ENCODE assay signal across 14 mouse cellular contexts in genomic region chr6:114930646-114931045, GRCm38 (mm10). TPM values are rescaled to one million over a fixed set of nuclear protein-coding genes. Genes with fewer than 3 reads are reported as not detected.
DNase-seq lines count a peak whose midpoint lies in the region; ATAC-seq and TF ChIP-seq lines count a peak whose summit lies in the region.
"Had no signal": no experiment of that assay in that cellular context is flagged by ENCODE, and none has a peak within 500 bp of the region (broad histone marks: within the 10 kb centered on the region; RNA-seq: fewer than 3 reads in every experiment).

No protein-coding gene starts in this region.

- H3K4me1 ChIP-seq in kidney, postnatal 0 days (replicated peaks; ENCODE audit: insufficient read depth, low read length) = peaks cover 28% of the 10 kb centered on the region
- peaks cover 36% of the 10 kb centered on the region for H3K4me1 ChIP-seq in limb, embryonic 10.5 days
- H3K4me1 ChIP-seq in hindbrain, embryonic 12.5 days = peaks cover 21% of the 10 kb centered on the region

- 0 out of 2 replicates have a peak overlapping the region, but pooled peaks have one; percentile 44 for H3K4me2 ChIP-seq in kidney, postnatal 0 days (ENCODE audit: low read length)
- no peak overlapping the region for H3K4me2 ChIP-seq in hindbrain, embryonic 12.5 days (replicated peaks)

- peak; percentile 25 to 28 for DNase-seq in cerebellum, postnatal 25 days
- DNase-seq in cerebellum, postnatal 10 days = no peak
- DNase-seq in kidney, postnatal 0 days (ENCODE audit: low spot score) = no peak
- DNase-seq in kidney, adult 9 months = no peak
- peak; percentile 63 for DNase-seq in A20 (ENCODE audit: low read depth, low spot score)
- DNase-seq in limb, embryonic 10.5 days (ENCODE audit: low spot score) = no peak
- no peak for DNase-seq in embryo, embryonic 10 days (ENCODE audit: low spot score)
- DNase-seq: adrenal gland, postnatal 25 days; gastrocnemius, postnatal 25 days; liver, embryonic 13.5 days had no signal

- no peaks in the 10 kb centered on the region for H3K27me3 ChIP-seq in kidney, postnatal 0 days (ENCODE audit: insufficient read depth, low read length)
- no peaks in the 10 kb centered on the region; the same call in 1 of the 2 replicates for H3K27me3 ChIP-seq in limb, embryonic 10.5 days (ENCODE audit: low read depth, poor library complexity, severe bottlenecking)
- H3K27me3 ChIP-seq in hindbrain, embryonic 12.5 days = no peaks in the 10 kb centered on the region
- H3K27me3 ChIP-seq: liver, embryonic 13.5 days; midbrain, embryonic 13.5 days; neural tube, embryonic 15.5 days had no signal

- no peaks in the 10 kb centered on the region for H3K9me3 ChIP-seq in kidney, postnatal 0 days (replicated peaks; ENCODE audit: low read length)
- peaks cover 3% of the 10 kb centered on the region; the same call in 1 of the 2 replicates for H3K9me3 ChIP-seq in limb, embryonic 10.5 days (replicated peaks)
- no peaks in the 10 kb centered on the region for H3K9me3 ChIP-seq in hindbrain, embryonic 12.5 days (replicated peaks)
- H3K9me3 ChIP-seq: midbrain, embryonic 13.5 days; neural tube, embryonic 15.5 days had no signal

- 84% methylated on average over 8 of the region's 8 CpGs for WGBS in kidney, postnatal 0 days
- 85% methylated on average over 8 of the region's 8 CpGs for WGBS in limb, embryonic 10.5 days
- WGBS in hindbrain, embryonic 12.5 days = 88% methylated on average over 8 of the region's 8 CpGs

- TF ChIP-seq CTCF in kidney, postnatal 0 days (IDR thresholded peaks at IDR 0.05; ENCODE audit: low read depth) = no peak

- no peaks in the 10 kb centered on the region for H3K36me3 ChIP-seq in kidney, postnatal 0 days (ENCODE audit: insufficient read depth, low read length)
- no peaks in the 10 kb centered on the region for H3K36me3 ChIP-seq in limb, embryonic 10.5 days
- H3K36me3 ChIP-seq in hindbrain, embryonic 12.5 days = no peaks in the 10 kb centered on the region
- H3K36me3 ChIP-seq: liver, embryonic 13.5 days; midbrain, embryonic 13.5 days; neural tube, embryonic 15.5 days had no signal

- H3K4me3 ChIP-seq in kidney, postnatal 0 days (replicated peaks; ENCODE audit: low read depth, low read length) = no peak overlapping the region
- H3K4me3 ChIP-seq in limb, embryonic 10.5 days = no peak overlapping the region
- H3K4me3 ChIP-seq in hindbrain, embryonic 12.5 days = no peak overlapping the region
- H3K4me3 ChIP-seq: liver, embryonic 13.5 days; midbrain, embryonic 13.5 days; neural tube, embryonic 15.5 days had no signal

- H3K27ac ChIP-seq in kidney, postnatal 0 days = 0 out of 2 replicates have a peak overlapping the region, but pooled peaks have one; percentile 66
- peak overlapping the region; percentile 12; the same call in 1 of the 2 replicates for H3K27ac ChIP-seq in limb, embryonic 10.5 days
- no peak overlapping the region for H3K27ac ChIP-seq in hindbrain, embryonic 12.5 days
- H3K27ac ChIP-seq: hindbrain, postnatal 0 days; liver, embryonic 13.5 days; midbrain, embryonic 13.5 days; neural tube, embryonic 15.5 days had no signal

- ATAC-seq in kidney, postnatal 0 days (replicated peaks; ENCODE audit: low FRiP score, low read depth) = no peak
- ATAC-seq in hindbrain, embryonic 12.5 days (ENCODE audit: low FRiP score) = no peak
- ATAC-seq: midbrain, embryonic 13.5 days had no signal

- no peak overlapping the region for H3K9ac ChIP-seq in kidney, postnatal 0 days (ENCODE audit: low read depth, low read length)
- H3K9ac ChIP-seq in hindbrain, embryonic 12.5 days = no peak overlapping the region
- H3K9ac ChIP-seq: liver, embryonic 13.5 days; neural tube, embryonic 15.5 days had no signal

RNA-seq across cellular contexts. Expression of gene Vgll4, which starts 39.1 kb away (rescaled TPM):
- 97.2 and 99.7 TPM in 2 replicates for polyA plus RNA-seq in kidney, postnatal 0 days (2015; fragmentation: Nextera tagmentation; extraction: Ambion mirVana)
- polyA plus RNA-seq in limb, embryonic 10.5 days (2016; fragmentation: Nextera tagmentation; extraction: Ambion mirVana) = 114 and 129 TPM in 2 replicates
- polyA plus RNA-seq in hindbrain, embryonic 12.5 days (2016; fragmentation: Nextera tagmentation; extraction: Ambion mirVana) = 94.2 and 94.3 TPM in 2 replicates

Comparison
In these comparisons a context has a peak if more than half of its experiments do, and no peak if none do; other contexts are left out.
1. DNase-seq: peak in cerebellum, postnatal 25 days (2 of 2) and A20 (single experiment); none in cerebellum, postnatal 10 days (0 of 2), kidney, postnatal 0 days (single experiment), kidney, adult 9 months (single experiment), limb, embryonic 10.5 days (single experiment) and embryo, embryonic 10 days (single experiment).